Mouse (Mus musculus): ENCODE data around the gene Ptchd1. TPM values are rescaled to one million over a fixed set of nuclear protein-coding genes. Genes with fewer than 3 reads are reported as not detected.

Ptchd1 gene
- total RNA-seq (2018; cell fraction: chromatin; rRNA removed) = 1 to 10 TPM in 10 of 26 experiments, under 1 TPM in 10, not detected in 6; 0.19 to 4.5 (median 0.99) TPM
- total RNA-seq (2018; cell fraction: cytosol; rRNA removed) = under 1 TPM in 25 of 26 experiments, not detected in 1; 0.06 to 0.75 (median 0.42) TPM
- 1 to 10 TPM in 11 of 26 experiments, under 1 TPM in 14, not detected in 1; 0.22 to 2.4 (median 0.89) TPM for total RNA-seq (2018; cell fraction: nucleus; rRNA removed)
- polyA plus RNA-seq (2018) = 0.13 to 0.36 TPM (median 0.32 TPM) in 3 replicates

GRCm38 (mm10) chrX:155623701-155624281 lies at the start of gene Ptchd1:
Gene Ptchd1 (minus strand): TSS chrX:155623814.
- 14% methylated on average over 23 of the region's 34 CpGs for WGBS (ENCODE audit: missing documents)
- no peak within 1 kb of the TSS for H3K27ac ChIP-seq
- no peaks in the 10 kb centered on the region for H3K36me3 ChIP-seq (ENCODE audit: inconsistent target)
- H3K79me2 ChIP-seq (ENCODE audit: inconsistent target) = no peaks in the 10 kb centered on the region
- peak within 1 kb of the TSS; percentile 10; the same call in 1 of the 2 replicates for H3K4me3 ChIP-seq (ENCODE audit: inconsistent target)

GRCm38 (mm10) chrX:155657971-155658370 lies 34.4 kb upstream of the Ptchd1 start:
- H3K4me3 ChIP-seq (ENCODE audit: inconsistent target) = no peak overlapping the region
- H3K36me3 ChIP-seq (ENCODE audit: inconsistent target) = no peaks in the 10 kb centered on the region
- 82% methylated on average over 1 of the region's 1 CpGs for WGBS (ENCODE audit: missing documents)
- H3K27ac ChIP-seq = no peak overlapping the region
- H3K79me2 ChIP-seq (ENCODE audit: inconsistent target) = no peaks in the 10 kb centered on the region

- no peak overlapping the region for H3K27ac ChIP-seq
- H3K36me3 ChIP-seq (ENCODE audit: inconsistent target) = no peaks in the 10 kb centered on the region
- no peak overlapping the region for H3K4me3 ChIP-seq (ENCODE audit: inconsistent target)
- H3K79me2 ChIP-seq (ENCODE audit: inconsistent target) = no peaks in the 10 kb centered on the region
- WGBS (ENCODE audit: missing documents) = 50% methylated on average over 1 of the region's 3 CpGs
Observed at GRCm38 (mm10) chrX:155645975-155646374, 22.4 kb upstream of the Ptchd1 start.

- Histone ChIP-seq H3K27ac (no peak overlapping the region), H3K4me3 (ENCODE audit: inconsistent target) (no peak overlapping the region), H3K36me3 (ENCODE audit: inconsistent target) (no peaks in the 10 kb centered on the region), H3K79me2 (ENCODE audit: inconsistent target) (no peaks in the 10 kb centered on the region)
- 0% methylated on average over 1 of the region's 1 CpGs for WGBS (ENCODE audit: missing documents)
Observed at GRCm38 (mm10) chrX:155643975-155644374, 20.4 kb upstream of the Ptchd1 start.

- WGBS (ENCODE audit: missing documents) = 18% methylated on average over 13 of the region's 13 CpGs
- Histone ChIP-seq H3K79me2 (ENCODE audit: inconsistent target) (no peaks in the 10 kb centered on the region), H3K36me3 (ENCODE audit: inconsistent target) (no peaks in the 10 kb centered on the region), H3K4me3 (ENCODE audit: inconsistent target) (no peak overlapping the region), H3K27ac (no peak overlapping the region)
Observed at GRCm38 (mm10) chrX:155625671-155626196, 2.1 kb upstream of the Ptchd1 start.

- H3K79me2 ChIP-seq (ENCODE audit: inconsistent target) = no peaks in the 10 kb centered on the region
- 26% methylated on average over 13 of the region's 15 CpGs for WGBS (ENCODE audit: missing documents)
- H3K36me3 ChIP-seq (ENCODE audit: inconsistent target) = no peaks in the 10 kb centered on the region
- no peak overlapping the region for H3K4me3 ChIP-seq (ENCODE audit: inconsistent target)
- no peak overlapping the region for H3K27ac ChIP-seq
Observed at GRCm38 (mm10) chrX:155624895-155625294, 1.3 kb upstream of the Ptchd1 start.

GRCm38 (mm10) chrX:155624341-155624841 lies 777 bp upstream of the Ptchd1 start, which contains the start of gene Gm15155:
Gene Gm15155 (plus strand): TSS chrX:155624741.
- WGBS (ENCODE audit: missing documents) = 20% methylated on average over 16 of the region's 19 CpGs
- Histone ChIP-seq H3K79me2 (ENCODE audit: inconsistent target) (no peaks in the 10 kb centered on the region), H3K4me3 (ENCODE audit: inconsistent target) (peak within 1 kb of the TSS; percentile 3; the same call in 1 of the 2 replicates), H3K36me3 (ENCODE audit: inconsistent target) (no peaks in the 10 kb centered on the region), H3K27ac (no peak within 1 kb of the TSS)

- WGBS (ENCODE audit: missing documents) = 22% methylated on average over 24 of the region's 69 CpGs
Observed at GRCm38 (mm10) chrX:155622961-155623599, 534 bp downstream of the Ptchd1 start.

GRCm38 (mm10) chrX:155622527-155622926 lies 1.1 kb downstream of the Ptchd1 start:
- Histone ChIP-seq H3K4me3 (ENCODE audit: inconsistent target) (peak overlapping the region; percentile 10; the same call in 1 of the 2 replicates), H3K79me2 (ENCODE audit: inconsistent target) (no peaks in the 10 kb centered on the region), H3K27ac (no peak overlapping the region), H3K36me3 (ENCODE audit: inconsistent target) (no peaks in the 10 kb centered on the region)
- 23% methylated on average over 18 of the region's 24 CpGs for WGBS (ENCODE audit: missing documents)

More at GRCm38 (mm10) chrX:155622961-155623599, 534 bp downstream of the Ptchd1 start:
- H3K36me3 ChIP-seq (ENCODE audit: inconsistent target) = no peaks in the 10 kb centered on the region
- H3K4me3 ChIP-seq (ENCODE audit: inconsistent target) = peak overlapping the region; percentile 10; the same call in 1 of the 2 replicates
- H3K27ac ChIP-seq = no peak overlapping the region
- no peaks in the 10 kb centered on the region for H3K79me2 ChIP-seq (ENCODE audit: inconsistent target)

- Histone ChIP-seq H3K27ac (no peak overlapping the region), H3K36me3 (ENCODE audit: inconsistent target) (no peaks in the 10 kb centered on the region), H3K79me2 (ENCODE audit: inconsistent target) (no peaks in the 10 kb centered on the region), H3K4me3 (ENCODE audit: inconsistent target) (no peak overlapping the region)
- WGBS (ENCODE audit: missing documents) = 100% methylated on average over 2 of the region's 2 CpGs
Observed at GRCm38 (mm10) chrX:155601196-155601595, 22.4 kb downstream of the Ptchd1 start.

GRCm38 (mm10) chrX:155596390-155596789 lies 27.2 kb downstream of the Ptchd1 start:
- Histone ChIP-seq H3K27ac (no peak overlapping the region), H3K4me3 (ENCODE audit: inconsistent target) (no peak overlapping the region)

GRCm38 (mm10) chrX:155594685-155595084 lies 28.9 kb downstream of the Ptchd1 start:
- H3K27ac ChIP-seq = no peak overlapping the region
- H3K79me2 ChIP-seq (ENCODE audit: inconsistent target) = no peaks in the 10 kb centered on the region
- WGBS (ENCODE audit: missing documents) = no CpG with 5 or more reads among the region's 1 CpGs
- H3K36me3 ChIP-seq (ENCODE audit: inconsistent target) = no peaks in the 10 kb centered on the region
- H3K4me3 ChIP-seq (ENCODE audit: inconsistent target) = no peak overlapping the region

More at GRCm38 (mm10) chrX:155596390-155596789, 27.2 kb downstream of the Ptchd1 start:
- Histone ChIP-seq H3K79me2 (ENCODE audit: inconsistent target) (no peaks in the 10 kb centered on the region), H3K36me3 (ENCODE audit: inconsistent target) (no peaks in the 10 kb centered on the region)

GRCm38 (mm10) chrX:155592467-155592866 lies 31.1 kb downstream of the Ptchd1 start:
- no peaks in the 10 kb centered on the region for H3K79me2 ChIP-seq (ENCODE audit: inconsistent target)
- H3K4me3 ChIP-seq (ENCODE audit: inconsistent target) = no peak overlapping the region
- no peaks in the 10 kb centered on the region for H3K36me3 ChIP-seq (ENCODE audit: inconsistent target)
- 33% methylated on average over 2 of the region's 2 CpGs for WGBS (ENCODE audit: missing documents)
- H3K27ac ChIP-seq = 0 out of 2 replicates have a peak overlapping the region, but pooled peaks have one; percentile 27

- WGBS (ENCODE audit: missing documents) = 100% methylated on average over 3 of the region's 3 CpGs
- Histone ChIP-seq H3K79me2 (ENCODE audit: inconsistent target) (no peaks in the 10 kb centered on the region), H3K36me3 (ENCODE audit: inconsistent target) (no peaks in the 10 kb centered on the region), H3K4me3 (ENCODE audit: inconsistent target) (no peak overlapping the region), H3K27ac (no peak overlapping the region)
Observed at GRCm38 (mm10) chrX:155591490-155591889, 32.1 kb downstream of the Ptchd1 start.

All from macrophage (primary cell).